Mouse (Mus musculus) urinary bladder, postnatal 25 days (tissue): ENCODE data around the gene Gm49387.
"Not testable (repeated sequence)": the region's sequence is repeated elsewhere in the genome, so short reads cannot be mapped to it uniquely, and the experiment has no call there.

ENCODE experiments used
- DNase-seq: peaks from one replicate; pipeline ENCODE4 v3.0.0; 2022; ENCODE audit warnings: low spot score

Gm49387 gene

DNA sequence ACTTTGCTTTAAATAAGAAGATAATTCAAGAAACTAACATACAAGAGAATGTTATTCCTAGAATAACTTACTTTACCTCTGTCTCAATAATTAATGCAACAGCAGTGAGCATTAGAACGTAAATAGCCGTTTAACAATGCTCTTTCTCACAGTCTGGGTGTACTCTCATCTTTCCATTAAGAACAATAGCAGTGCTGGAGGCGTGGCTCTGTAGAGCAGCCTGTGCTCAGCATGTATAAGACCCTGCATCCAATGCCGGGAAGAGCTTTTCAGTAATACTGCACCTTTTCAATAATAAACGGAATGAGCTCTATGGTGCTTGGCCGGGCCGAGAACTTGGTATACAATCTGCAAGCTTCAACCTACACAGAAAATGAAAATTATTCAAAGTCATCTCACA is 10.0 kb downstream of the Gm49387 start:
- DNase-seq, result no peak

DNA sequence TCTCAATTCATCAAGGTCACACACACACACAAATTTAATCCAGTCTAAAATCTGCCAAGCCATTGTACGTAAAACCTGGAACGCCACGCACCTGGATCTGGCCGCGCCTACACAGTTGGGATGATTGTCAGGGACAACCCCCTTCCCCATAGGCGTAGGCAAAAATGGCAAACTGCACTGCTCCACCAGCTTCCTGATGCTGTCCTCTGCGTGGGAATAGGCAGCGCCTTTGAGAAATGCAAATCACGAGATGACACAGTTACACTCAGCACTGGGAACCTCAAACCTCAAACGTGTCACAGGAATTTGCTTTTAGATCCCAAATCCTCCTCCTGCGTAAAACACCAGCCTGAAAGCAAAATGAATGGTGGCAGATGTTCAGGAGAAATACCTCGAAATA is 17.9 kb downstream of the Gm49387 start:
- DNase-seq, result no peak

DNA sequence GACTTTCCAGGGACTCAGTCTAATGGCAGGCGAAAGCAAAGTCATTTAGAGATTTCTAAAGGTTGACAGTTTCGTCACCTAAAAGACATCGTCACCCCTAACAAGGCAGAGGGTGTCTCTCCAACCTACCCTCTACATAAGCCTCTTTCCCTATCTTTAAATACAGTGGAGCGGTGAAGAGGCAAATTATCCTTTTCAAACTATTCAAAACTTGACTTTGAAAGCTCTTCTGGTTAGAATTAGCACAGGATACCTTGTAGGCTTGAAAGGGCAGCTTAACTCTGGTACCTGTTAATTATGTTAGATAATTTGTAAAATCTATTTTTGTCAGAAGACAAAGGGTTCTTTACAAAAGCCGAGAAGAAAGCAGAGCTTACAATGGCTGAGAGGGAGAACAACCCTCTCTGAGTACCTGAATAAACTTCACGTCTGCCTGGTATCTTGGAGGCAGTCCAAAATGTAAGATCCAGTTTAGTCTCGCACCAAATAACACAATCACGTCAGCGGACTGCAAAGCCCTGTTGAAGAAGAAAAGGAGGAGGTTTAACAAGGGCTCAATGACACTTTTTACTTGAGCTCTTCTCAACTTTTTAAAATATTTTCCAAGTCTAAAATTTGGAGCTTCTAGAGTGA is 20.0 kb downstream of the Gm49387 start:
- no peak for DNase-seq

DNA sequence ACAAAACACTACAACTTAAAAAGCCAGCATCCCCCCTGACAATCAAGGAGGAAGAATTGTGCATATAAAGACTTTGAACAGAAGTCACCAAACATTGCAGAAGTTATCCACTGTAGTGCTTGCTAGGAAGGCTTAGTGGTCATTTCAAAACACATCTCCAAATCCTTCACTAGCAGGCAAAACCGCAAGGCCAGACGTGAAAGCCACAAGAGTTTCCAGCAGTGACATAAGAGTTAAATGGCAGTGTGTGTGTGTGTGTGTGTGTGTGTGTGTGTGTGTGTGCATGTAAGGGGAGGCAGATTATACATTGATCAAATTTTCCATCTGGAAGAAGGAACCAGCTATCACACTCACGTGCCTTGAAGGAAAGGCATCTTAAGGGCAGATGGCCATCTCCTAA is 22.7 kb downstream of the Gm49387 start:
- DNase-seq, result no peak

DNA sequence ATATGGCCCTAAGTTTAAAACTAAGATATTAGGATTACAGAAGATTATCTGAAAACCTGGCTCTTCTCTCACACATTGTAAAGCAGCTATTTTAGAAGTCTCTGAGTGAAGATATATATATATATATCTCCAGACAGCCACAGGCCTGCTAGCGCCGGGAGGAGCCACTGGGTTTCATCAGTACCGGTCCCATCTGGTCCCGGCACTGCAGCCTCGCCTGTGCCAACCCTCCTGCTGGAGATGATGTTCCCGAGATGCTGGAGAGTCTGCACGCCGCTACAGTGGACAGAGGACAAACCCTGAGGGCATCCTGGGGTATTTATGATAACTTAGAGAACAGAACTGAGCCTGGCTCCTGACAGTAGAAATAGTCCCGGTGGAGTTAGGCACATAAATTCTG is 23.5 kb downstream of the Gm49387 start:
- DNase-seq, result no peak

DNA sequence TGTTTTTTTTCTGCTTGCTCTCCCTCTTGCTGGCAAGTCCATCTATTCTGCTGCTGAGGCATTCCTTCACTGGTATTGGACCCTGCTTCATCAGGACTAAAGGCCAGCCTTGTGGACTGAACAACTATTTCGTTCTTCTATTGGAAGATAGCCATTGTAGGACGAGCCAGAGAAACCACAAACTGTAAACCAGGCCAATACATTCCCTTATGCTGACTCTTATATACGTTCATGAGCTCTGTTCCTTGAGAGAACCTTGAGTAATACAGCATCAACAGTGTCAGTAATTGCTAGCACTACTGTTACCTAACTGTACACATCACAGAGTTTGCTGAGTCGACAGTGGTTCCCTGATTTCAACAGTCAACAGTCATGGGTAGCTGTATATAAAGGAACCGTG is 27.0 kb downstream of the Gm49387 start:
- no peak for DNase-seq

DNA sequence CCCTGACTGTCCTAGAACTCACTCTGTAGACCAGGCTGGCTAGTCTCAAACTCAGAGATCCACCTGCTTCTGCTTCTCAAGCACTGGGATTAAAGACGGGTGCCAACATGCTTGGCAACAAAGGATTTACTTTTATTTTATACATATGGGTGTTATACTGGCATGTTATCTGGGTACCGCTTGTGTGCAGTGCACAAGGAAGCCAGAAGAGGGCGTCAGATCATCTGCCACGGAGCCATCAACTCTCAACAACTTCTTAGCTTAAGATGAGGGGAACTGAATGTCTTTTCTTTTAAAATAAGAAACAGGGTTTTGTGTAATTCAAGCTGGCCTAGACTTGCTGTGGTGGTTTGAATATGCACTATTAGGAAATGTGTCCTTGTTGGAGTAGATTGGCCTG is 28.7 kb downstream of the Gm49387 start:
- DNase-seq, result no peak

DNA sequence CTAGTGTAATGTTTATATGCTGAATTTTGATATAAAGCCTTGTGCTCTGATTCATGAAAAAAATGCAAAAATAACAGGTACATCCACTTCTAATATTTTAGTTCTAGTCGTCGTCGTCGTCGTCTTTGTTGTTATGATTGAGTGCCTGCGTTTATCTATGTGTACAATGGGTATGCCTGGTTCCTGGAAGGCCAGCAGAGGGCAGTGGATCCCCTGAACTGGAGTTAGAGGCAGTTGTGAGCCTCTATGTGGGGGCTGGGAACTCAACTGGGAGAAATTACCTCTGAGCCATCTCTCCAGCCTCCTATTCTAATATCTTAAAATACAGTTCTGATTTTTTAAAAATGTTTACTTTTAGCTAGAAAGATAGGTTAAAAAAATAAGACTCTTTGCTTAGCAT is 35.2 kb downstream of the Gm49387 start:
- no peak for DNase-seq

DNA sequence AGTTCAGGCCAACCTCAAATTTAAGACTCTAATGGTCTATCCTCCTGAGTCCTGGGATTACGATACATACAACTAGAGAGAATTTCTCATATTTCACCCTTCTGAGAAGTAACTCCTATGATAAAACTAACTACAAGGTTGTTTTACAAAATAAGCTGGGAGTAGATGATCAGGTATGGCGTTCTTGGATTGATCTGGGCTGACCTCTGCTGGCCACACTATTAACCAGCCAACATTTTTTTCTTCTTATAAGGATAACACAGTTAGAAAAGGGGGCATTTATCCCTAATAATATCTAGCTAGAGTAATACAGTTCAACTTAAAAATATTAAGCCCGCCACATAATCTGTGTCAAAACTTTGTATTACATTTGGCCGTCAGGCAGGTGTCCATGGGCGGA is 35.8 kb downstream of the Gm49387 start:
- DNase-seq, result no peak

DNA sequence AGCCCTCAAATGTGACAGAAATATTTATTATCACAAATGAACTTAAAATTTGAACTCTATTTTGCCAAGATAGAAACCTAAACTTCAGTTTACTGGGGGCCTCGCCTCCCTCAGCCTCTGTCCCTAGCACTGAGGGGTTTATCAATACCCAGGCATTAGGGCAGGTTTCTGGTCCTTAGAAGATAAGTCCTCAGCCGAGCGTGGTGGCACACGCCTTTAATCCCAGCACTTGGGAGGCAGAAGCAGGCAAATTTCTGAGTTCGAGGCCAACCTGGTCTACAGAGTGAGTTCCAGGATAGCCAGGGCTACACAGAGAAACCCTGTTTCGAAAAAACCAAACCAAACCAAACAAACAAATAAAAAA is 38.1 kb downstream of the Gm49387 start:
- DNase-seq, result not testable (repeated sequence)

DNA sequence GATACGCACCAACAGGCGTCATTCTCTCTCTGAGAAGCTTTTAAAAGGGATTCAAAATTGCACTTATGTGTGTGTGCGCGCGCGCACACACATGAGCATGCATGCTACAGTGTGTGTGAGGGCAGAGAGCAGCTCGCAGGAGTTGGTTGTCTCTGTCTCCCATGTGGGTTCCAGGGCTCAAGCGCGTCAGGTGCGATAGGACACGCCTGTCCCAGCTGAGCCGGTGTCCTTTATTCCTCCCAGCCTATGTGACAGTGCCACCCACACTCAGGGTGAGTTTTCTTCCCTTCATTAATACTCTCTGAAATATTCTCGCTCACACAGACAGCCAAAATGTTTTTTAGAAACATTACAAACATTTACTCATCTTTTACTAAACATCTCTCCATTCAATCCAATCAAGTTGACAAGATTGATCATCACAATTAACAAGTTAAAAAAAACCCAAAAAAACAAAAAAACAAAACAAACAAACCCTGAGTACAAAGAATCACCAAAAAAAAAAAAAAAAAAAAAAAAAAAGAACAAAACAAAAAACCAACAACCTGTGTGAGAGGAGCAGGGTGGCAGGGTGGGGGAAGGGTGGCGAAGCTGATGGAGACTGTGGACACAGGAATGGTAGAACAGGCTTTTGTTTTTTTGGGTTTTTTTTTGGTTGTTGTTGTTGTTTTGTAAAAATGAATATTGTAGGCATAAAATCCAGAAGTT is 38.6 kb downstream of the Gm49387 start:
- no peak for DNase-seq

DNA sequence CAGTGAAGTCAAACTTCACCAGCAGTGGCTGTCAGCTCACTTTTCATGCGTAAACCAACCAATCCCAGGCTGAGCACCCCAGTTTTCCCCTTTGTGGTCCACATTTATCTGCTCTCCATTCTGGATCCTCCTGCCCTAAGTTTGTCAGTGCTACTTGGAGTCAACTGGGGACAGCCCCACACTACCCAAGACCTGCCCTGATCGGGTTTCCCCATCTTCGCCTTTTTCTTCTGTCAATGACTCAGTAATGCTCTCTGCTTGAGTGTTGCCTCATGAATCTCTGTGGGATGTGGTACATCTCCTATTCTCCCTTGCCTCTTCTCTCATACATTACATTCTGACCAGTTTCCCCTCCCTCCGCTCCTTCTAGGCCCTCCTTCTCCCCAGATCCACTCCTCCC is 43.2 kb downstream of the Gm49387 start:
- DNase-seq, result no peak

DNA sequence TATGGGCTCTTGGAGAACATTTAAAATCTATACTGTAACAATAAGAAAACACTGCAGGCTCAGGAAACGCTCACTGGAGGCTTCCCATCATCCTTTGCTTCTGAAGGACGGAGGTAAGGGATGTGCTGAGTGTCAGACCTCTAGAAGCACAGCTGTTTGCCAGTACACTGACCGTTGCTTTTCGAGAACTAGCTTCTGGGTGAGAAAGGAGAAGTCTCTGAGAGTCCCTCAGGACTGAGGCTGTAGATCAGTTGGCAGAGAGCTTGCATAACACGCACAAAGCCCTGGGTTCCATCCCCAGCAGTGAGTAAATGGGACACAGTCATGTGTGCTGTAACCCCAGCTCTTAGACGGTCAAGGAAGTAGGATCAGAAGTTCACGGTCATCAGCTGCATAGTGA is 44.3 kb downstream of the Gm49387 start:
- no peak for DNase-seq

DNA sequence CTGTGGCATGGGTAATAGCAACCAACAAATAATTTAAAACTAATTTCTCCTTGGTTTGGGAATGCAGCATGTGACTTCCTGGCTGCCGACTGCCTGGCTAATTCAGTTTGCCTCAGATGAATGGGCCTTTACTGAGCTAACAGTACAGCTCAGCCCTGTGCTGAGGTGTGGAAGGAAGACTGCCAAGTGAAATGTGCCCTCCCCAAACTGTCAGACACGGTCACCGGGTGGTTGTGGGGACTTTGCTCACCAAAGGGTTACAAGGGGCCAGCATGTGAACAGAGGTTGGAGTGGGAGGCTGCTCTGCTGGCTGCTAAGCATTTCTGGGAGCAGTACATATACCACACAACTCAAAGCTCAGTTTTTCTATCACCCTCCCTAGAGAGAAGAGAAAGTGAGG is 46.0 kb downstream of the Gm49387 start:
- no peak for DNase-seq

DNA sequence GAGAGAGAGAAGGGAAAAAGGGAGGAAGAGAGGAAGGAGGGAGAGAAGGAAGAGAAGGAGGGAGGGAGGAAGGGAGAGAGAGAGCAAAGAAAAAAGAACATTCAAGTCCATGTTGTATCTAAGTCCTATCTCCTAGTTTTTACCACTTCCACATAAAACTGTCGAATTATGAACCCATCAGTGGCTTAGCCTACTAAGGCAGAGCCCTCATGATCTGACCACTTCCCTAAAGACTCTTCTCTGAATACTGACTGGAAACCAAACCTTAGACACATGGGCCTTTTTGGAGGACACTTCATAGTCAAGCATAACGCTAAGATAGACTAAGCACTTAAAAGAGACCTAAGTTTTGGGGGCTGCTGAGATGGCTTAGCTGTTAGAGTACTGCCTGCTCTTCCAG is 47.6 kb downstream of the Gm49387 start:
- DNase-seq, result no peak

DNA sequence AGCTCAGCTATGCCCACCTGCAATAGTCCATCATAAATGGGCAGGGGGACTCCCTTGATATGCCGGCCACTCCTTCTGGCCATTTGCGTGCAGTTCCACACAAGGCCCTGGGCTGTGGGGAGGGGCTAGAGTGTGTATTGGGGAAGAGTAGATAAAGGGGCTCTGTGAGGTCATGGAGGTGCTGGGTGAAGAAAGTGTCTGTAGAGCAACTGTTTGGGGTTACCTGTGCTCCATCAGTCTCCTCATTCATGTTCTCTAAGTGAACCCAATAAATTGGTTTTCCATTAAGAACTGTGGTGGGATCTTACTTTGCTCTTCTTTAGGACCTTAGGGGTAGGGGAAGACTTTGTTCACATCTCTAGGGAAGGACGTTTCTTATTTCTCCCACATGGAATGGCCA is 49.4 kb downstream of the Gm49387 start, which contains the start of gene Colq:
Colq (minus strand) TSS at position 101 of the 400 bp plus-strand sequence.
- no peak for DNase-seq

DNA sequence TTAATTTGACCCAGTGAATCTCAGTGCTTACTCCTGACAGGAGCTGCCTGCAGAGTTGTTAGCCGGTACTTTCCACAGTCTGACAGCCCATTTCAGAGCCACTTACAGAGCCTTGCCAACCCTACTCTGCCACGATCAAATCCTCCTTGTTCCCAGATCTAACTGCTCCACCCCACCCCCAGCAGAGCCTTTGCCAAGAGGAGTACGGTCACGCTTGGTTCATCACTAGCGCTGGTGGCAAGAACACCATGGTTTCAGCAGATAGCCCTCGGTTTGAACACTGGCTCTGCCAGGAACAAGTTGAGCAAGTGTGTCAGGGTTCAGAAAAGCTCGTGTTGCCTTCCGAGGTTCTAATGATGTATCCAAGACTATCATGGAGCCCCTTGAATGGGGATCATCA is 54.2 kb downstream of the Gm49387 start:
- DNase-seq, result no peak

DNA sequence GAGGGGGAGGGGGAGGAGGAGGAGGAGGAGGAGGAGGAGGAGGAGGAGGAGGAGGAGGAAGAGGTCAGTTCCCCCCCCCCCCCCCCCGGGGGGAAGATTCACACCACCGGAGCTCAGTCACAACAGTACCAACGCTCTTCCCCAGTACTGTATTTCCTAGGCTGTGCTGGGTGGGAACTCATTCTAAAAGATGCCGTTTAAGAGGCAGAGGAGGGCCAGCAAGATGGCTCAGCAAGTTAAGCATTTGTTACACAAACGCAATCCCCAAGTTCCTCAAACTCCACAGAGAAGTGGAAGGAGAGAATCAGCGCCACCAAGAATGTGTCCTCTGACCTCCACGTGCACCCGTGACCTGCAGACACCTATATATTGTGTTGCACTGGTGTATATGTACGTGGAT is 57.6 kb downstream of the Gm49387 start:
- DNase-seq, result no peak

DNA sequence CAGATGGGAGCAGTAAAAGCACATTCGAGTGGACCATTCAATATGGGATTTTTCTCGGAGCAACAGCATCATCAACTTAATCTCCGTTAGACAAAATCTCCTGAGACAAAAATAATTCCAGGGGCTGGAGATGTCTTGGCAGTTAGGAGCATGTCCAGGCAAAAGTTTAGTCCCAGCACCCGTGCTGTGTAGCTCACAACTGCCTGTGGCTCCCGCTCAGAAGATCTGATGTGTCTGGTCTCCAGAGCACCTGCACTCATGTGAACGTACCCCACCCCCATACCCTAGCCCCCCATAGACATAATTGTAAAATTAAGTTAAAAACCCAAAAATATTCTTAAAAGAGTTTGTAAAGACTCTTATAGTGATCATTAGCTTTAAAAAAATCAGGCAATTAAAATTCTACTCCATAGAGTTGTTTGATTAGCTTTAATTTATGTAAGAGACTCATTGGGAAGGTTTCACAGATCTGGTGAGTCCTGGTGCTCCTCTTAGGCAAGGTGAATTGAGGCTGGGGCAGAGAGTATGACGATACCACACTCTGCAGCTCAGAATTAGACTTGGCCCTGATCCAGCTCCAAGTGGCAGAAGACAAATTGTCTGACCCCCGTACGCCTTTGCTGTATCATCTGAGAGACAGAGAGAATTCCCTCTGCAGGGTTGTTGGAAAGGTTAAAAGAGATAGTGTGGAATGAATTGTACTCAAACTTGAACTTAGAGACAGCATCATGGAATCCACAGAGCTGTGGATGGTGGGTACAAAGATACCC is 62.5 kb downstream of the Gm49387 start:
- DNase-seq, result no peak

DNA sequence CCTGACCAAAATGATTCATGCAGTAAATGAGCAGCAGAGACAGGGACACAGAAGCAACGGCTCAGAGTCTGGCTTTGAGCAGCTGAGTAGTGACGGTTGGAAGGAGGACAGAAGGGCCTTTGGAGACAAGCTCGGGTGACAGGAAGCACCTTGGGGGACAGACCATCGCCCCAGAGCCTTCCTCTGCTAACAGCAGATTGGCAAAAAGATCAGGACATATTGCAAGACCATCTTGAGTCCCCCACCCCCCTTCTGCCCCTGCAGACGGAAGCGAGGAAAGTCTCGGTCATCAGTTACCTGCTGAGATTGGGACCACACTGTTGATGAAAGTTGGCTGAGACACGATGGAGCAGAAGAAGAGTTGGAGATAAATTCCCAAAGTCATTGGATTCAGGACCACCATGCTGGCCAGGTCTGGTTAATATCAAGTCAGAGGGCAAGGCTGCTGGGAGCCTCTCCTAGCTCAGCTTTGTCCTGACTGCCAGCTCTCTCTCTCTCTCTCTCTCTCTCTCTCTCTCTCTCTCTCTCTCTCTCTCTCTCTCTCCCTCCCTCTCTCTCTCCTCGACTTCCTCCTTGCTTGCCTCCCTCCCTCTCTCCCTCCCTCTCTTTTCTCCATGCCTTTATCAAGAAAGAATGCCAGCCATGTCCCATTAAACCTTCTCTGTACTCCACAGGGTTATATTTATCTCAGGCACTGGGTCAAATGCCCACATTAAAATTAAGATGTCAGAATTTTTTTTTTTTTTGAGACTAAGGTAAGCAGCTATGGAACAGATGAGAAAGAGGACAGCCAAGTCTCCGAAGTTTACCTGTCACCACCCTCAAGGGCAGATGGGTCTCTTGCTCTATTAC is 63.6 kb downstream of the Gm49387 start:
- no peak for DNase-seq

DNA sequence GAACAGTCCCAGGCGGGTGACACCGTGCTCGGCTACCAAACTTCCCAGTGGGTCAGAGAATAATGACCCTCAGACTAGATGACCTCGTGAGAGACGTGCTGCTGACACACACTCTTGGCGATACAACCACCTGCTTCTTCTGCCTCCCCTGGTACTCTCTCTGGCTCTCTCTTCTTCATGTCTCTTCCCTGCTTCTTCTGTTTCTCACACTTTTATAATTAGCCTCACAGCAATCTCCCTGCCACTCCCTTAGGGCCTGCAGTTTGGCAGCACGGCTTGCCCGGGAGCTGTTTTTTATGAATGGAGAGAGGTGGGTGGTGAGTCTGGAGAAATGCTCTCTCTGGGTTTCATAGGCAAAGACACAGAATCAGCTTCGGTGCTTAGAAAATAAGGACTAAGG is 64.8 kb downstream of the Gm49387 start:
- DNase-seq, result no peak

DNA sequence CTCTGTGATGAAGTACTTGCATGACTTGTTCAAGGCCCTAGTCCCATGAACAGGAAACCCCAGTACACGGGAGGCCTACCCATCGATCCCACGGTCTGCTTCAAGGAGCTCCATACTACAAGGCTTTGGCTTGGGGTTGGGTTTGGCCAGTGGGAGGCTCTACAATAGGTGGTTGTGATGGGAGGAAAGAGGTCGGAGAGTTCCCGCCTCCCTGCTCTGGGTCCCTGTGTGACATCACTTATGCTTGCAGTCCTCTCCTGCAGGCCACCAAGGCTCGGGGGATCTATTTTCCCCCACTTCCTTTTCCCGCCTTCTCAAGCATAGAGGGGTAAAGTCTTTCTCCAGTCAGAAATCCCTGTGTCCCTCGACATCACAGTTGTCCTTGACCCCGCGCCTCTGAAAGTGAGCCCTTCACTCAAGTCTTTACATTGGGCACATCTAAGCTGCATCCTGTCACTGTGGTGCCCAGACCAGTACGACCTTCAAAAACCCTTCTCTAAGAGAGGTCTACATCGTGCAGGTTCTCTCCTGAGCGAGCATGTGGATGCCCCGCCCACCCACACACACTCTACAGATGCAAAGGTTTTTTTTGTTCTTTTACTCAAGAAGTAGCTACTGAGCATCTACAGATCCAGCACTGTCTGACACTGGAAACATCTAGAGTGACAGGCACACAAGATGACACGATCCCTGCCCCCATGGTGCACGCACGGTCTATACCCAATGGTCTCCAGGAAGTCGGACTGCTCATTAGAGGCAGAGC is 65.6 kb downstream of the Gm49387 start:
- no peak for DNase-seq
